In the genomic region with DNA sequence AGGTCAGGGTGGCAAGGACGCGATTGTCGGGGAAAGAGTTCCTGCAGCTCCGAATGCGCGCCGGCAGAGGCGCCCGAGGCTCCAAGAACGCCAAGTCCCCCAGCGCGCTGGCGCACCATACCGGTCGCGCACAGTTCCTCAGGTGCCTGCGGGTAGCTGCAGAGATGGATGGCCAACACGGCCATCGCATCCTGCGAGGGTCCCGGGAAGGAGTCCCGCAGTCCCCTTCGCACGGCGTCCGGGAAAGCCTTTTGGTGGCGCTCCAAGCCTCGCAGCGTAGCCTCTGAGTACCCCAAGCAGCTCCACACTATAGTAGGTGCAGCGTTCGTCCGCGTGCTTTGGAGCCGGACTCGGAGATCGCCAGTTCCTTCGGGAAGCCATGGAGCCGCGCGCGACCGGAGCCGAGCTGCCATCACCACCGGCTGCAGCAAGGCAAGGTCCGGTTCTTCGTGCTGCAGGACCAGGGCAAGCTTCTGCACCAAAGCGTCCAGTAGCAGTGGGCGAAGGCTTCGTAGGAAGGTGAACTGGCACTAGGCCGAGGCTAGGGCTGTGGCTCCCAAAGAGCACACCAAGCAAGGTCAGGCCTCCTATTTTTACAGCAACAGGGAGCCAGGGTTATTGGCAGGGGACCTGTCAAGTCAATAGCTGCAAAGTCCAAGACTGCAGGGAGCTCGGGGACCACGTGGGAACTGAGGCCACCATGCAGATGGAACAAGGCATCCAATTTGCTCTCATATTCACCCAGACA, we compare ENCODE assay signal across 7 mouse cellular contexts. TPM values are rescaled to one million over a fixed set of nuclear protein-coding genes. Genes with fewer than 3 reads are reported as not detected.
DNase-seq lines count a peak whose midpoint lies in the region; ATAC-seq and TF ChIP-seq lines count a peak whose summit lies in the region.

No protein-coding gene starts in this region.

- peaks cover 8% of the 10 kb centered on the region for H3K27me3 ChIP-seq in spleen, adult 2 months (ENCODE audit: control insufficient read depth, insufficient read depth, low read length)
- H3K27me3 ChIP-seq in heart, postnatal 0 days (ENCODE audit: control insufficient read depth, insufficient read depth, low read length), result peaks cover 23% of the 10 kb centered on the region
- peaks cover 13% of the 10 kb centered on the region; the same call in 1 of the 2 replicates for H3K27me3 ChIP-seq in midbrain, embryonic 11.5 days (ENCODE audit: control insufficient read depth, insufficient read depth, low read length)
- no peaks in the 10 kb centered on the region for H3K27me3 ChIP-seq in stomach, postnatal 0 days (ENCODE audit: control insufficient read depth, insufficient read depth, low read length)

- TF ChIP-seq EP300 in heart, postnatal 0 days (IDR thresholded peaks at IDR 0.05; ENCODE audit: low read depth), result no peak
- TF ChIP-seq EP300 in stomach, postnatal 0 days (optimal IDR thresholded peaks at IDR 0.05), result no peak

- no peaks in the 10 kb centered on the region for H3K36me3 ChIP-seq in spleen, adult 2 months (ENCODE audit: control insufficient read depth, insufficient read depth, low read length)
- no peaks in the 10 kb centered on the region for H3K36me3 ChIP-seq in heart, postnatal 0 days (replicated peaks; ENCODE audit: control insufficient read depth, insufficient read depth, low read length)
- H3K36me3 ChIP-seq in midbrain, embryonic 11.5 days (ENCODE audit: control insufficient read depth, insufficient read depth, low read length), result no peaks in the 10 kb centered on the region
- no peaks in the 10 kb centered on the region for H3K36me3 ChIP-seq in stomach, postnatal 0 days (ENCODE audit: control insufficient read depth, insufficient read depth, low read length)

- H3K27ac ChIP-seq in spleen, adult 2 months (ENCODE audit: insufficient read depth, low read length), result no peak overlapping the region
- no peak overlapping the region for H3K27ac ChIP-seq in heart, postnatal 0 days (ENCODE audit: low read depth)
- no peak overlapping the region for H3K27ac ChIP-seq in left cerebral cortex, adult 2 months
- no peak overlapping the region for H3K27ac ChIP-seq in midbrain, embryonic 11.5 days (ENCODE audit: low read depth, low read length)
- H3K27ac ChIP-seq in stomach, postnatal 0 days (replicated peaks), result no peak overlapping the region

- no peak overlapping the region for H3K9ac ChIP-seq in heart, postnatal 0 days (replicated peaks; ENCODE audit: low read depth, low read length)
- H3K9ac ChIP-seq in midbrain, embryonic 11.5 days (ENCODE audit: low read length), result 0 out of 2 replicates have a peak overlapping the region, but pooled peaks have one; percentile 10
- H3K9ac ChIP-seq in stomach, postnatal 0 days (ENCODE audit: low read length), result no peak overlapping the region

- 0 out of 2 replicates have a peak, but pooled peaks have one; percentile 5 for TF ChIP-seq CTCF in spleen, adult 2 months (IDR thresholded peaks at IDR 0.05; ENCODE audit: extremely low read depth, insufficient read depth, insufficient read length, insufficient replicate concordance)
- TF ChIP-seq CTCF in heart, postnatal 0 days (IDR thresholded peaks at IDR 0.05; ENCODE audit: low read depth), result peak; percentile 49
- TF ChIP-seq CTCF in left cerebral cortex, adult 2 months (IDR thresholded peaks at IDR 0.05), result peak; percentile 57
- peak; percentile 70 for TF ChIP-seq CTCF in stomach, postnatal 0 days (IDR thresholded peaks at IDR 0.05; ENCODE audit: low read depth)

- peaks cover 7% of the 10 kb centered on the region for H3K4me1 ChIP-seq in spleen, adult 2 months (ENCODE audit: control insufficient read depth, insufficient read depth, insufficient read length)
- H3K4me1 ChIP-seq in heart, postnatal 0 days (ENCODE audit: control insufficient read depth, insufficient read depth), result 0 out of 2 replicates have a peak, but pooled peaks cover 5% of the 10 kb centered on the region
- no peaks in the 10 kb centered on the region for H3K4me1 ChIP-seq in midbrain, embryonic 11.5 days (ENCODE audit: control insufficient read depth, insufficient read depth, low read length)
- peaks cover 3% of the 10 kb centered on the region; the same call in 1 of the 2 replicates for H3K4me1 ChIP-seq in stomach, postnatal 0 days (replicated peaks; ENCODE audit: control insufficient read depth, insufficient read depth)

- H3K4me3 ChIP-seq in spleen, adult 2 months (ENCODE audit: extremely low read depth, insufficient read depth, insufficient read length), result no peak overlapping the region
- H3K4me3 ChIP-seq in heart, postnatal 0 days (ENCODE audit: low read depth, low read length), result peak overlapping the region; percentile 29
- H3K4me3 ChIP-seq in left cerebral cortex, adult 2 months, result peak overlapping the region; percentile 50
- peak overlapping the region; percentile 26 for H3K4me3 ChIP-seq in midbrain, embryonic 11.5 days (ENCODE audit: low read depth, low read length)
- peak overlapping the region; percentile 31 for H3K4me3 ChIP-seq in stomach, postnatal 0 days (ENCODE audit: low read depth, low read length)

- H3K9me3 ChIP-seq in heart, postnatal 0 days (replicated peaks; ENCODE audit: control insufficient read depth, low read length), result no peaks in the 10 kb centered on the region
- H3K9me3 ChIP-seq in midbrain, embryonic 11.5 days (ENCODE audit: control insufficient read depth, low read length), result no peaks in the 10 kb centered on the region
- no peaks in the 10 kb centered on the region for H3K9me3 ChIP-seq in stomach, postnatal 0 days (ENCODE audit: control insufficient read depth, low read length)

- intact Hi-C loops in left cerebral cortex, adult 2 months (cut with DNase I), result loop anchor here (5.0 kb wide), 1 partner anchor 52 kb away; a partner anchor contains a TSS

- TF ChIP-seq POLR2A in spleen, adult 2 months (IDR thresholded peaks at IDR 0.05; ENCODE audit: low read depth, low read length), result no peak

- WGBS in spleen, adult 2 months, result 14% methylated on average over 52 of the region's 52 CpGs
- WGBS in heart, postnatal 0 days, result 9% methylated on average over 52 of the region's 52 CpGs
- 8% methylated on average over 52 of the region's 52 CpGs for WGBS in midbrain, embryonic 11.5 days
- WGBS in stomach, postnatal 0 days, result 9% methylated on average over 52 of the region's 52 CpGs

- peak overlapping the region; percentile 56 for H3K4me2 ChIP-seq in heart, postnatal 0 days (ENCODE audit: low read depth, low read length)
- H3K4me2 ChIP-seq in midbrain, embryonic 11.5 days, result peak overlapping the region; percentile 54
- H3K4me2 ChIP-seq in stomach, postnatal 0 days (replicated peaks; ENCODE audit: low read depth), result peak overlapping the region; percentile 54

- no peak for DNase-seq in spleen, adult 2 months (ENCODE audit: low read depth in 1 of 2, low spot score in 2 of 2)
- no peak for DNase-seq in spleen, adult 18-20 months
- DNase-seq in embryo, embryonic 10.5 days (ENCODE audit: low spot score), result peak; percentile 76
- peak; percentile 53 for DNase-seq in heart, postnatal 0 days (ENCODE audit: low spot score)
- peak; percentile 58 to 71 for DNase-seq in left cerebral cortex, adult 2 months (ENCODE audit: extremely low spot score in 1 of 2, low spot score in 2 of 2)
- DNase-seq in midbrain, embryonic 11.5 days (ENCODE audit: low spot score, missing footprints), result peak; percentile 94
- DNase-seq in stomach, postnatal 0 days (ENCODE audit: low spot score), result peak; percentile 72

- peak; percentile 64 for ATAC-seq in heart, postnatal 0 days (ENCODE audit: insufficient read depth, low read depth)
- ATAC-seq in midbrain, embryonic 11.5 days (ENCODE audit: low FRiP score), result no peak
- ATAC-seq in stomach, postnatal 0 days (ENCODE audit: low FRiP score, low TSS enrichment), result peak; percentile 63; the same call in 1 of the 2 replicates

RNA-seq across cellular contexts. Expression of a gene that starts 20.4 kb away (rescaled TPM):
- polyA plus RNA-seq in spleen, adult 2 months (2012; rRNA removed), result 43.9 and 53.7 TPM in 2 replicates
- 82.2 and 98.5 TPM in 2 replicates for total RNA-seq in heart, postnatal 0 days (2014; rRNA removed; ENCODE audit: low replicate concordance)
- 163 and 173 TPM in 2 replicates for polyA plus RNA-seq in heart, postnatal 0 days (2015; fragmentation: Nextera tagmentation; extraction: Ambion mirVana)
- 100 to 1,000 TPM; 248 to 263 TPM for total RNA-seq in left cerebral cortex, adult 2 months (2021)
- polyA plus RNA-seq in midbrain, embryonic 11.5 days (2014; fragmentation: Nextera tagmentation; extraction: Ambion mirVana), result 96.1 TPM in 2 replicates
- 91.9 and 96.1 TPM in 2 replicates for polyA plus RNA-seq in stomach, postnatal 0 days (2015; fragmentation: Nextera tagmentation; extraction: Ambion mirVana)

RNA-seq across cellular contexts. Expression of a gene that starts 21.3 kb away (rescaled TPM):
- polyA plus RNA-seq in spleen, adult 2 months (2012; rRNA removed), result 39.5 and 48.9 TPM in 2 replicates
- 113 and 134 TPM in 2 replicates for total RNA-seq in heart, postnatal 0 days (2014; rRNA removed; ENCODE audit: low replicate concordance)
- polyA plus RNA-seq in heart, postnatal 0 days (2015; fragmentation: Nextera tagmentation; extraction: Ambion mirVana), result 77.4 and 79.7 TPM in 2 replicates
- total RNA-seq in left cerebral cortex, adult 2 months (2021), result 10 to 100 TPM; 13.2 to 13.6 TPM
- 96.4 and 110 TPM in 2 replicates for polyA plus RNA-seq in midbrain, embryonic 11.5 days (2014; fragmentation: Nextera tagmentation; extraction: Ambion mirVana)
- 59.0 and 63.1 TPM in 2 replicates for polyA plus RNA-seq in stomach, postnatal 0 days (2015; fragmentation: Nextera tagmentation; extraction: Ambion mirVana)

RNA-seq across cellular contexts. Expression of a gene that starts 51.9 kb away (rescaled TPM):
- 0.50 and 0.60 TPM in 2 replicates for polyA plus RNA-seq in spleen, adult 2 months (2012; rRNA removed)
- not detected in 2 replicates for total RNA-seq in heart, postnatal 0 days (2014; rRNA removed; ENCODE audit: low replicate concordance)
- 0.25 and 0.40 TPM in 2 replicates for polyA plus RNA-seq in heart, postnatal 0 days (2015; fragmentation: Nextera tagmentation; extraction: Ambion mirVana)
- total RNA-seq in left cerebral cortex, adult 2 months (2021), result under 1 TPM; 0.16 to 0.26 TPM
- polyA plus RNA-seq in midbrain, embryonic 11.5 days (2014; fragmentation: Nextera tagmentation; extraction: Ambion mirVana), result 0.72 TPM in 1 of 2 replicates, not detected in the other
- 0.18 and 0.34 TPM in 2 replicates for polyA plus RNA-seq in stomach, postnatal 0 days (2015; fragmentation: Nextera tagmentation; extraction: Ambion mirVana)

Comparison
In these comparisons a context has a peak if more than half of its experiments do, and no peak if none do; other contexts are left out.
1. DNase-seq: peak in embryo, embryonic 10.5 days (single experiment), heart, postnatal 0 days (single experiment), left cerebral cortex, adult 2 months (2 of 2), midbrain, embryonic 11.5 days (single experiment) and stomach, postnatal 0 days (single experiment); none in spleen, adult 2 months (0 of 2) and spleen, adult 18-20 months (0 of 2).
2. CTCF ChIP-seq: peak in every context shown above with its lines; median percentile 70 in stomach, postnatal 0 days; 57 in left cerebral cortex, adult 2 months; 49 in heart, postnatal 0 days; 5 in spleen, adult 2 months.
3. Peak in every context shown above with its lines, with median percentiles within 50 percentile points of each other: H3K4me2 ChIP-seq.